Mouse (Mus musculus) testis, postnatal 10 days (tissue): ENCODE measurements at regions not wholly inside any gene's neighbourhood (a gene's known extent, or its start where the extent isn't known, plus 50 kb on each side); places are given as distances from the start of the nearest gene placed in this dataset.

ENCODE experiments used
- DNase-seq: peaks from one replicate; pipeline ENCODE4 v3.0.0; 2021; ENCODE audit warnings: low spot score

- DNase-seq: no peak
Observed at GRCm38 (mm10) chr10:117556027-117556789, 73.1 kb upstream of the Cpm start.

GRCm38 (mm10) chr10:117555542-117555941 is 73.8 kb upstream of the Cpm start:
- DNase-seq: no peak

GRCm38 (mm10) chr10:117555044-117555443 is 74.3 kb upstream of the Cpm start:
- DNase-seq: no peak

- DNase-seq: no peak
Observed at GRCm38 (mm10) chr10:117554533-117554932, 74.8 kb upstream of the Cpm start.

GRCm38 (mm10) chr10:117553211-117554186 is 75.8 kb upstream of the Cpm start:
- DNase-seq: no peak

GRCm38 (mm10) chr10:117552049-117552652 is 77.1 kb upstream of the Cpm start:
- no peak for DNase-seq

GRCm38 (mm10) chr10:117551234-117552048 is 77.9 kb upstream of the Cpm start:
- DNase-seq: no peak

GRCm38 (mm10) chr10:117549854-117550605 is 79.3 kb upstream of the Cpm start:
- no peak for DNase-seq

- no peak for DNase-seq
Observed at GRCm38 (mm10) chr10:117549506-117549830, 79.8 kb upstream of the Cpm start.

GRCm38 (mm10) chr10:117548775-117549505 is 80.4 kb upstream of the Cpm start:
- no peak for DNase-seq

- no peak for DNase-seq
Observed at GRCm38 (mm10) chr10:117548262-117548661, 81.0 kb upstream of the Cpm start.

- DNase-seq: no peak
Observed at GRCm38 (mm10) chr10:117547275-117547674, 82.0 kb upstream of the Cpm start.

- DNase-seq: no peak
Observed at GRCm38 (mm10) chr10:117545842-117546631, 83.3 kb upstream of the Cpm start.

GRCm38 (mm10) chr10:117544680-117545546 is 84.4 kb upstream of the Cpm start:
- DNase-seq: no peak

- no peak for DNase-seq
Observed at GRCm38 (mm10) chr10:117543995-117544679, 85.2 kb upstream of the Cpm start.

- no peak for DNase-seq
Observed at GRCm38 (mm10) chr10:117543696-117543950, 85.7 kb upstream of the Cpm start.

GRCm38 (mm10) chr10:117542886-117543695 is 86.2 kb upstream of the Cpm start:
- DNase-seq: no peak
